Mouse (Mus musculus) cerebellum, postnatal 10 days (tissue): ENCODE data around the gene Sim1.
A peak's percentile ranks its signal among the peaks of the same experiment; 100 is the strongest.

Source experiments
- DNase-seq, 2 experiments: peaks; one replicate each; pipeline ENCODE4 v3.0.0; 2021; ENCODE audit warnings: mixed read lengths in 2 of 2

The Sim1 gene

GRCm38 (mm10) chr10:50894170-50894991, at the start of gene Sim1:
Gene Sim1 (plus strand): TSS chr10:50894754.
- peak; percentile 90 to 92 for DNase-seq

GRCm38 (mm10) chr10:50868202-50868601, 26.4 kb upstream of the Sim1 start:
- DNase-seq = no peak

- DNase-seq = no peak
Observed at GRCm38 (mm10) chr10:50876952-50877351, 17.6 kb upstream of the Sim1 start.

GRCm38 (mm10) chr10:50881476-50882069, 13.0 kb upstream of the Sim1 start:
- peak; percentile 30 to 40 for DNase-seq

- DNase-seq = no peak
Observed at GRCm38 (mm10) chr10:50882366-50882765, 12.2 kb upstream of the Sim1 start.

GRCm38 (mm10) chr10:50886305-50886704, 8.2 kb upstream of the Sim1 start:
- DNase-seq = no peak

GRCm38 (mm10) chr10:50890621-50891020, 3.9 kb upstream of the Sim1 start:
- DNase-seq = peak in 1 of 2 experiments; percentile 4

- DNase-seq = peak in 1 of 2 experiments; percentile 23
Observed at GRCm38 (mm10) chr10:50891876-50892711, 2.5 kb upstream of the Sim1 start.

GRCm38 (mm10) chr10:50892751-50893320, 1.7 kb upstream of the Sim1 start:
- DNase-seq = no peak

- DNase-seq = no peak
Observed at GRCm38 (mm10) chr10:50893546-50893945, 1.0 kb upstream of the Sim1 start.

GRCm38 (mm10) chr10:50895091-50895790, 687 bp downstream of the Sim1 start:
- peak; percentile 30 to 35 for DNase-seq

- peak in 1 of 2 experiments; percentile 39 for DNase-seq
Observed at GRCm38 (mm10) chr10:50895881-50896766, 1.6 kb downstream of the Sim1 start.

- DNase-seq = no peak
Observed at GRCm38 (mm10) chr10:50896767-50897390, 2.3 kb downstream of the Sim1 start.

GRCm38 (mm10) chr10:50897530-50898471, 3.2 kb downstream of the Sim1 start:
- peak; percentile 53 to 62 for DNase-seq

- peak in 1 of 2 experiments; percentile 34 for DNase-seq
Observed at GRCm38 (mm10) chr10:50898621-50899020, 4.1 kb downstream of the Sim1 start.

- DNase-seq = peak; percentile 12 to 53
Observed at GRCm38 (mm10) chr10:50899846-50900745, 5.5 kb downstream of the Sim1 start.

- peak; percentile 39 to 59 for DNase-seq
Observed at GRCm38 (mm10) chr10:50900746-50901600, 6.4 kb downstream of the Sim1 start.
